Mouse (Mus musculus) limb, embryonic 14.5 days (tissue): ENCODE measurements around the gene Isoc2a. TPM values are rescaled to one million over a fixed set of nuclear protein-coding genes. Genes with fewer than 3 reads are reported as not detected.

Source experiments
- ATAC-seq: fragments of 200-750 bp; cut with Nextera tagmentation; 2 replicates; pipeline ENCODE4 v1.8.0; 2017; ENCODE audit warnings: low read depth, moderate number of reproducible peaks, moderate TSS enrichment; ENCODE audit not compliant: low FRiP score
- DNase-seq: peaks from one replicate; pipeline ENCODE4 v3.0.0-alpha.2; 2015; ENCODE audit warnings: low spot score
- H3K27ac ChIP-seq: fragments of 300-500 bp; sonication (generic); replicated peaks from 2 replicates; pipeline ENCODE4 v1.5.1; 2014; ENCODE audit warnings: low read depth, mild to moderate bottlenecking, low read length, moderate library complexity, mixed read lengths
- H3K27me3 ChIP-seq: fragments of 300-500 bp; sonication (generic); 2 replicates; pipeline ENCODE4 v1.6.1; 2014; ENCODE audit warnings: low read length, mixed read lengths; ENCODE audit not compliant: control insufficient read depth, insufficient read depth
- H3K36me3 ChIP-seq: fragments of 300-500 bp; sonication (generic); 2 replicates; pipeline ENCODE4 v1.6.1; 2014; ENCODE audit warnings: mild to moderate bottlenecking, low read length, moderate library complexity, mixed read lengths; ENCODE audit not compliant: control insufficient read depth, insufficient read depth
- H3K4me1 ChIP-seq: fragments of 300-500 bp; sonication (generic); 2 replicates; pipeline ENCODE4 v1.6.1; 2014; ENCODE audit warnings: antibody characterized with exemption, low read length, mixed read lengths; ENCODE audit not compliant: control insufficient read depth, insufficient read depth
- H3K4me2 ChIP-seq: fragments of 300-500 bp; sonication (generic); replicated peaks from 2 replicates; pipeline ENCODE4 v1.6.1; 2014; ENCODE audit warnings: low read depth, mild to moderate bottlenecking, low read length, moderate library complexity; ENCODE audit not compliant: severe bottlenecking
- H3K4me3 ChIP-seq: fragments of 300-500 bp; sonication (generic); replicated peaks from 2 replicates; pipeline ENCODE4 v1.5.1; 2014; ENCODE audit warnings: low read length
- H3K9ac ChIP-seq: fragments of 300-500 bp; sonication (generic); 2 replicates; pipeline ENCODE4 v1.6.1; 2014; ENCODE audit warnings: mild to moderate bottlenecking, low read depth, low read length, moderate library complexity; ENCODE audit not compliant: severe bottlenecking
- H3K9me3 ChIP-seq: fragments of 300-500 bp; sonication (generic); 2 replicates; pipeline ENCODE4 v1.6.1; 2016; ENCODE audit warnings: low read length; ENCODE audit not compliant: control insufficient read depth
- POLR2A ChIP-seq: fragments of 200-500 bp; IDR thresholded peaks from 2 replicates; pipeline ENCODE4 v1.8.0; 2012; ENCODE audit warnings: inconsistent platforms, mild to moderate bottlenecking, moderate library complexity, borderline replicate concordance; ENCODE audit not compliant: insufficient read depth, insufficient read length; ENCODE audit errors: extremely low read depth
- WGBS: fragments of 180-500 bp; shearing (Covaris S2); extraction: QIAGEN DNeasy Blood & Tissue Kit; methylation state at CpG from one replicate; pipeline ENCODE4 v1.1.7; 2014; 5-methylcytosine and 5-hydroxymethylcytosine counted together
- polyA plus RNA-seq, 2 experiments: library from polyadenylated mRNA; depleted of rRNA in 1 of 2; stranded (reverse) in 1 of 2; unstranded in 1 of 2; fragments of >200 nt; fragmentation: Nextera tagmentation in 1 of 2; extraction: Ambion mirVana in 1 of 2; gene quantifications; 2 replicates each; pipeline versions ENCODE4 v1.2.1 to v1.2.3; 2012 to 2014

Isoc2a gene
- polyA plus RNA-seq, 2 experiments: 1.1 to 13.6 TPM

DNA sequence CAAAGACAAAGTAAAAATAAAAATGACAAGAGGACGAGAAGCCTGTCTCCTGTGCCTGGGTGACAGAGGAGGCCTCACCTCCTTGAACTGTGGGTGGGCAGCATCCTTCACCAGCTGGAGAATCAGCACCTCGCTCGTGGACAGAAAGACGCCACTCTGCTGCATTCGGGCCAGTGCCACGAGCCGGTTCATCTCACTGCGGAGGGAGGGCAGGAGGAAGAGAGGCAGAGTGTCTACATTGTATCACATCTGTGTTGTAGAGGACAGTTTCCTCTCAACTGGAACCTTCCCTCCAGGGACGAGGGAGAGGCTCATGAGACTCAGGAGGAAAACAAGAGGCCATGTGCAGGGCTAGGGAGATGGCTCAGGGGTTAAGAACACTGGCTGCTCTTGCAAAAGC is 27.6 kb upstream of the Isoc2a start:
- TF ChIP-seq POLR2A: no peak
- Histone ChIP-seq H3K4me3 (no peak overlapping the region), H3K4me1 (peaks cover 3% of the 10 kb centered on the region), H3K36me3 (no peaks in the 10 kb centered on the region), H3K9me3 (no peaks in the 10 kb centered on the region), H3K9ac (no peak overlapping the region), H3K4me2 (no peak overlapping the region), H3K27me3 (peaks cover 18% of the 10 kb centered on the region), H3K27ac (no peak overlapping the region)
- ATAC-seq: no peak
- WGBS: 50% methylated on average over 9 of the region's 9 CpGs
- no peak for DNase-seq

DNA sequence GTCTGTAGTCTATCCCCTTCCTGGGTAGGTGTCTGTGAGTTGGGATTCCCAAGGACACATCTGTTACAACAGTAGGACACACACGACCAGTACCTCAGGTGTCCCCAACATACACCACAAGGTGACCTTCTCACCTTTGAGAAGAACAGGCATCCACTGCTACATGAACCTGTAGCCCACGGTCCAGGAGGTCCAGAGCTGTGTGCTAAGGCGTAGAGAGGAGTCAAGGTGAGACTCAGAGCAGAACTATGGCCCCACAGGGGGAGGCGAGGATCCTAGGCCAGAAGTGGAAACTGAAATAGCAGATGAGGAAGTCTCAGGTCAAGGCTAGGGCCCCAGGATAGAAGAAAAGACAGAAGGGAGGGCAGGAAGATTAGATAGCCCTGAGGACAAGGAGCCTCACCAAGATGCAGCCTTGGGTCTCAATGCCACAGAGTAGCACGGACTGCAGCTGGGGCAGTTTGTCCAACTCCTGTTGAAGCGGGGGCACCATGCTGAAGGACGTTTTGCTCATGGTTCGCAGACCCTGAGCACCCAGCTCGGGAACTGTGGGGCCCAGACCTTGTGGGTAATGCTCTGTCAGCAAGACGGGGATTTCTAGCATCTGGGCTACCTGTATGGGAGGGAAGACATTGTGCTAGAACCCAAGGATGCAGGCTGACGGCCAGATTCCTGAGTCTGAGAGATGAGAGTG is 26.2 kb upstream of the Isoc2a start:
- ATAC-seq (no peak), DNase-seq (no peak)
- 77% methylated on average over 11 of the region's 11 CpGs for WGBS
- Histone ChIP-seq H3K9ac (no peak overlapping the region), H3K4me2 (no peak overlapping the region), H3K36me3 (no peaks in the 10 kb centered on the region), H3K4me1 (no peaks in the 10 kb centered on the region), H3K9me3 (no peaks in the 10 kb centered on the region), H3K27ac (no peak overlapping the region), H3K27me3 (0 out of 2 replicates have a peak, but pooled peaks cover 4% of the 10 kb centered on the region), H3K4me3 (no peak overlapping the region)
- TF ChIP-seq POLR2A: no peak

DNA sequence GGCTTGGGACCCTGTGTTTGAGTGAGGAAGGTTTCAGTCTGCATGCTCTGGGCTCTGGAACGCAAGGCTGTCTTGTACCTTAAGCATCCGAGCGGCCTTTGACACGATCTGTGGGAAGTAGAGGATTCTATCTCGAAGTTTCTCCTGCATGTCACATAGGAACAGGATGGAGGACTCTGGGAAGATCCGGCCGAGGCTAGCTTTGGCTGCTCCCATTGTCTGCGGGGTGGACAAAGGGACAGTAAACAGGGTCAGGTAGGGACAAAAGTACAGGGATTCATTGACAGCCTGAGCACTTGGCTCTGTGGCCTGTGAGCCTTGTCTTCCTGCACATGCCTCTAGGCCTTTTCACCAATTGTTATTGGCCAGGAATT is 25.7 kb upstream of the Isoc2a start:
- TF ChIP-seq POLR2A: no peak
- Histone ChIP-seq H3K9ac (no peak overlapping the region), H3K36me3 (no peaks in the 10 kb centered on the region), H3K27me3 (no peaks in the 10 kb centered on the region), H3K27ac (no peak overlapping the region), H3K9me3 (no peaks in the 10 kb centered on the region), H3K4me2 (no peak overlapping the region), H3K4me3 (no peak overlapping the region), H3K4me1 (no peaks in the 10 kb centered on the region)
- no peak for ATAC-seq
- WGBS: 77% methylated on average over 8 of the region's 8 CpGs
- no peak for DNase-seq

GRCm38 (mm10) chr7:4853613-4854012 is 23.3 kb upstream of the Isoc2a start:
- WGBS: 75% methylated on average over 3 of the region's 3 CpGs
- TF ChIP-seq POLR2A: no peak
- Histone ChIP-seq H3K4me2 (no peak overlapping the region), H3K4me1 (no peaks in the 10 kb centered on the region), H3K27me3 (no peaks in the 10 kb centered on the region), H3K9me3 (no peaks in the 10 kb centered on the region), H3K36me3 (no peaks in the 10 kb centered on the region), H3K9ac (no peak overlapping the region), H3K4me3 (no peak overlapping the region), H3K27ac (no peak overlapping the region)
- DNase-seq: no peak
- no peak for ATAC-seq

DNA sequence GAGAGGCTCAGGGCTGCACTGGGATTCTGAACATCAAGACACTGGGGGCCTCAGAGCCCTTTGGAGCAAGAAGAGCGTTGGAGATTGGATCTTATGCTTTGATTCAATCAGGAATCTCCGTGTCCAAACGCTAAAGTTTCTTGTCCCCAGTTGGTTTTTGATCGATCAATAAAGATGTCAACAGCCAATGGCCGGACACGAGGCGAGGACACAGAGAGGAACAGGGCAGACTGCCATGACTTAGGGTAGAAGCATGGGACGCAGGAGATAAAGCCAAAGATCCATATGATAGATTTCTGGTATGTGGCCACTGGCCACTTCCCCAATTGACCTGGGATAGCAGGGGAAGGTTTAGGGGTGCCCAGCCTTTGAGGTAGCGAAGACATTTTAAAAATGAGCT is 20.4 kb upstream of the Isoc2a start:
- H3K4me3 ChIP-seq: no peak overlapping the region
- no peaks in the 10 kb centered on the region for H3K36me3 ChIP-seq
- no peaks in the 10 kb centered on the region for H3K27me3 ChIP-seq
- no peaks in the 10 kb centered on the region for H3K9me3 ChIP-seq
- 87% methylated on average over 9 of the region's 9 CpGs for WGBS
- no peak overlapping the region for H3K9ac ChIP-seq
- TF ChIP-seq POLR2A: no peak
- H3K4me2 ChIP-seq: no peak overlapping the region
- no peak for ATAC-seq
- no peak for DNase-seq
- no peaks in the 10 kb centered on the region for H3K4me1 ChIP-seq
- H3K27ac ChIP-seq: no peak overlapping the region
